Mouse (Mus musculus): Measurements from ENCODE around the gene Fbxw21. TPM values are rescaled to one million over a fixed set of nuclear protein-coding genes. Genes with fewer than 3 reads are reported as not detected.
A peak's percentile ranks its signal among the peaks of the same experiment; 100 is the strongest.

The Fbxw21 gene
- total RNA-seq, 2 experiments from 2014 or later: not detected

DNA sequence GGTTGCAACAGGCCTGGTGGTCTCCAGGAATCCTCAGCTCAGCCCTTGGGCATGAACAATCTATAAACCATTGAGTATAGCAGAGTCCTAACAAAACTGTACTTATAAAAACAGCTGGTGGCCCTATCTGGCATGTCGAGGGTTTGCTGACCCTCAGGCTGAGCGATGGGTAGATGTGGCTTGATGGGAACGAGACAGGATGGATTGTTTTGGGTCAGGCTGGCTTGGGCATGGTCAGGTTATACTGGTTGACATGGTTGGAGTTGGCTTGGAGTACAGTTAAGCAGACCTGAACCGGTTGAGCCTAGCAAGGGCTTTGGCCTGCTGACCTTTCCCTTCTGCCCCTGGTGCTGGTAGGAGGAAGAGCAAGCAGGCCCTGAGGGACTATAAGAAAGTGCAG, 50.7 kb downstream of the Fbxw21 start:
- DNase-seq: no peak

DNA sequence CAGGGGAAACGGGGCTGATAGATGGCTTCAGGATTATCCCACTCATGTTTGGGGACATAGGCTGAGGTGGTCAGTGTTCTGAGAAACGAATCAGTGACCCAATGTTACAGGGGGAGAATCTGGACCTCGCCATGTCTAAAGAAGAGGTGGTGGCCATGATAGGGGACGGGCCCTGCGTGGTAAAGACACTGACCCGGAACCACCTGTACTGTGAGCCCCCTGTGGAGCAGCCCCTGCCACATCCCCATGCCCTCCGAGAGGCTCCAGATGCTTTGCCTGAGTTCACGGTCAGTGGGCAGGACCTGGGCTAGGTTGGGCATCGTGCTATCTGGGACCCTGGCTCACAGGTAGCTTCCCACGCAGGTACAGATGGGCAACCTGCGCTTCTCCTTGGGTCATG, 51.6 kb downstream of the Fbxw21 start:
- DNase-seq: no peak

DNA sequence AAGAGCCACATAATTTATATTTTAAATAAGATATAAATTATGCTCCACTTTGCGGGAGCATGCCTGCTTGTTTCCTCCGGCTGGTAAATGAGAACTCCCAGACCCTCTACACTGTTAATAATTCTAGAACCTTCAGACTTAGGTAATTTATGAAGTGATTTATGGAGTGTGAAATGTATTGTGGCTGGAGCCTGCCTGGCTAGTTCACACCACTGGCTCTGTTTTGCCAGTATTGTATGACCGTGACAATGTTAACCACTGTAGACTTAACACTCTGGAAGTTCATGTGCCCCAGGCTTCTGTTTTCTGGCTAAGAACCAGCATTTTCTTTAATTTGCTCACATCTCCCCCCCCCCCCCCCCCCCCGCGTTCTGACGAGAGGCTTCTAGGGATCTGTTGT, 54.5 kb downstream of the Fbxw21 start:
- no peak for DNase-seq

DNA sequence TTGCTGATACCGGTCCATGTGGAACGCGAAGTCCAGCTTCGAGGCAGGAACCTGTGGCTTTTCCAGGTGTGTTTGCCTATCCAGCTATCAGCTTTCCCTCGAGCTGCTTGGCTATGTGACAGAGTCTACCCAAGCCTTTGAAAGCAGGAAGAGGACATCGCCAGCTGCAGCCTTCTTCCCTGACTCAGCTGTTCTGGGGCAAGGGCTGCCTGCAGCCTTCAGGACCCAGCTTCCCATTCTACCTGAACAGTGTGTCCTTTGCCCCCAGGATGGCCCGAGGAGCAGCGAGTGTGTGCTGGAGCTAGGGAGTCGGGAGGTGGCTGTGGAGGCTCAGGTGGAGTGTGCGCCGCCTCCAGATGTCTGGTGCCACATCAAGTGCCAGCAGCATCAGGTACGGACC, 56.2 kb downstream of the Fbxw21 start:
- no peak for DNase-seq

DNA sequence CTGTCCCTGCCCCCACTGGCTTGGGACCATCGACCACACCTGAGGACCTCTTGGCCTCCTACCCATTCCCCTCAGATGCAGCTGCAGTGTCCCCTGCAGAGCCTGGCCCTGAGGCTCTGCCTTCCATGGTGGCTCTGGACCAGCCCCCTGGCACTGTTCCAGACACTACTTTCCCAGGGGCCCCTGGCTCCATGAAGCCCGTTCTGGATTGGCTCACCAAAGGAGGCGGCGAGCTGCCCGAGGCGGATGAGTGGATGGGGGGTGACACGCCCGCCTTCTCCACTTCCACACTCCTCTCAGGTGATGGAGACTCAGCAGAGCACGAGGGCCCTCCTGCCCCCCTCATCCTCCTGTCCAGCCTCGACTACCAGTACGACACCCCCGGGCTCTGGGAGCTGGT, 56.8 kb downstream of the Fbxw21 start:
- DNase-seq: no peak

DNA sequence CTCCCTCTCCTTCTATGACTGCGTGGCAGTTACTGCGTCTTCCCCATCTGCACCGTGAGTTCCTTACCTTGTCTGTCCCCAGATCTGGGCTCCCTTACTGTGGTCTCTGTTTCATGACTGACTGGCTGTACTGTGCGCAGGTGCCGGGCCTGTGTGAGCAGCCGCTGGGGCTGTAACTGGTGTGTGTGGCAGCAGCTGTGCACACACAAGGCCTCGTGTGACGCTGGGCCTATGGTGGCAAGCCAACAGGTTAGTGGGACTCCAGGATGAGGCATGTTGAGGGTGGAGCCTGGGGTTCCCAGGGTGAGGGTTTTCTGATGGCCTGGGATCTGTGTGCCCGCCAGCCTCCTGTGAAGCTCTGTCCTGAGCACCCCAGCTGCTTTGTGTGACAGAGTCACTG, 57.8 kb downstream of the Fbxw21 start:
- no peak for DNase-seq

DNA sequence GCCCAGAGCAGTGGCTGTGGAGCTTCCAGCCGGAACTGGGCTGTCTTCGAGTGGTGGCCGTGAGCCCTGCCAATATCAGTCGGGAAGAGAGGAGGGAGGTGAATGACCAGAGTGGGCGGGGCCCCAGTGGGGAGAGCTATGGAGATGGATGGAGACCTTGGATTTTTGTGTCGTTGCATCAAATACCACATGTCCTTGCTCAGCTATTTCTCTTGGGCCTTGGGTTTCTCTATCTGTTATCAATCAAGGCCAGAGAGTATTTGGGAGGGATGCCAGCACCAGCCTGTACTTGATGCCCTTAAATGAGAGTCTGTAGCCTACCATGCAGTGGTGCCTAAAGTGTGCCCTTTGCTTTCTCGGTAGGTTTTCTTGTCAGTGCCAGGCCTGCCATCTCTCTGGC, 58.6 kb downstream of the Fbxw21 start:
- DNase-seq: no peak

DNA sequence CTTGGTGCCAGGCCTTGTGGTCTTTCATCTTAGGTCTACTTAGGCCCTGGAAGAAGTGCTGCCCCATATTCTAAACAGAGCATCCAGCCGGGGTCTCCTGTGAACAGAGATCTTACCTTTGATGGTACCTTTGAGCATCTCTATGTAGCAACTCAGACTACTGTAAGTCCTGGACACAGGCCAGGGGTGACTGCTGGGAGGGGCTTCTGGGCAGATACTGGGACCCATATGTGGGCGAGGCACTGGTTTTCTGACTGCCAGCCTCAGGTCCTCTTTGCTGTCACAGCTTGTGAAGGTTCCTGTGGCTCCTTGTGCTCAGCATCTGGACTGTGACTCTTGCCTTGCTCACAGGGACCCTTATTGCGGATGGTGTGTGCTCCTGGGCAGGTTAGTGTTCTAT, 59.3 kb downstream of the Fbxw21 start:
- DNase-seq: no peak

DNA sequence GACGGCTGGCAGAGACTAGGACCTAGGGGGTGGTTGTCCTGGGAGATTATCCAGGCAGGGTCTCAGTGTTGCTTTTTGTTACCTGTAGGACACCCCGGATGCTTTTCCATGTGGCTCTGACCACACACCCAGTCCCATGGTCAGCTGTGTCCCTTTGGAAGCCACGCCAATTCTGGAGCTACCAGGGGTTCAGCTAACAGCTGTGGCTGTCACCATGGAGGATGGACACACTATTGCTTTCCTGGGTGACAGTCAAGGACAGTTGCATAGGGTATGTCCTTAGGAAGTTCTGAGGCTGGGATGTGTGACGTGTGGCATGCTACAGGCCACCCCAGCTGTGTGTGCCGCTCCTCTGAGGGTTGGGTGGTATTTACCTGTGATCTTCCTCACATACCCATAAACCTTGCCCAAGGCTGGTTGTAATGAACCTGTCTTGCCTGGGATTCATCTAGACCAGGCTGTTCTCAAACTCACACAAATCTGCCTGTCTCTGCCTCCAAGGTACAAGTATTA, 59.9 kb downstream of the Fbxw21 start:
- DNase-seq: no peak

DNA sequence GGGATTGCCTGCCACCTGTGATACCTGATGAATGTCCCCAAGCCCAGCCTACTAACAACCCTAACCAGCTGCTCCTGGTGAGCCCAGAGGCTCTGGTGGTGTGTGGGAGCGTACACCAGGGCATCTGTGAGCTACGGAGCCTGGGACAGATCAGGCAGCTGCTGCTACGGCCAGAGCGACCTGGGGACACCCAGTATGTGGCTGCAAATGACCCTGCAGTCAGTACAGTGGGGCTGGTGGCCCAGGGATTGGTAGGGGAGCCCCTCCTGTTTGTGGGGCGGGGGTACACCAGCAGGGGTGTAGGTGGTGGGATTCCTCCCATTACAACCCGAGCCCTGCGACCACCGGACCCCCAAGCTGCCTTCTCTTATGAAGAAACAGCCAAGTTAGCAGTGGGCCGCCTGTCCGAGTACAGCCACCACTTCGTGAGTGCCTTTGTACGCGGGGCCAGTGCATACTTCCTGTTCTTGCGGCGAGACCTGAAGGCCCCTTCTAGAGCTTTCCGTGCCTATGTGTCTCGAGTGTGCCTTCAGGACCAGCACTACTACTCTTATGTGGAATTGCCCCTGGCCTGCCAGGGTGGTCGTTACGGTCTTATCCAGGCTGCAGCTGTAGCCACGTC, 61.4 kb downstream of the Fbxw21 start:
- no peak for DNase-seq

DNA sequence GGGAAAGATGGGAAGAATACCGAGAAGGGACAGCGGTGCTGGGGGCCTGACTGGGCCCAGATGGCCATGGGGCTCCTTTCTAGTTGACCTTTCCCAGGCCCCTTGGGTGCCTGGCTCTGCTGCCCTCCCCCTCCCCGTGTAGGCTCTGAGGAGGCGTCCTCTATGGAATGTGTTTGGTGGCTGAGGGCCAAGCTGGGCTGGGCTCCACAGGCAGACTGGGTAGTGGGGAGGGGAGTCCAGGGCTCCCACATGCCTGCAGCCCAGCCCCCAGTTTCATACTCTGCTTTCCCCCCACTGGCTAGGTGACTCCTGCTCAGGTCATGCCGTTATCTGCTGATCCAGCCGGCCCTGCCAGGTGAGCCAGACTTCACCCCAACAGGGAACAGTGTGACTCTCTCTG, 62.9 kb downstream of the Fbxw21 start:
- no peak for DNase-seq

DNA sequence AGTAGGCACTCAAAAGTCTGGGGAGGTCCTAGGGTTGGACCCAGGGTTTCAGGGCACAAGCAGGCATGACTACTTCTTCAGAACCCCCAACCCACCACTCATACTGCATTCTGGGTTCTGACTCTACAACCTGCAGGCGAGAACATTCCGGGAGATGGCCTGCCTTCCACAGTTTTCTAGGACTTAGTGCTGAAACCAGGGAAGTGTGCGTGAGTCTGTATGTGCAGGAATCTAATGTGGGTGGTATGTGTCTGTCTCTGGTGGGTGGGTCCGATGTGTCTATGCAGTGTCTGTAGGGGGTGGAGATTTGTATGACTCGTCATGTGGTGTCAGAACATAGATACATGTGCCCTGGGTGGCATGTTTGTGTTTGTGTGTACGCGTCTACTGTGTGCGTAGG, 63.5 kb downstream of the Fbxw21 start:
- no peak for DNase-seq

DNA sequence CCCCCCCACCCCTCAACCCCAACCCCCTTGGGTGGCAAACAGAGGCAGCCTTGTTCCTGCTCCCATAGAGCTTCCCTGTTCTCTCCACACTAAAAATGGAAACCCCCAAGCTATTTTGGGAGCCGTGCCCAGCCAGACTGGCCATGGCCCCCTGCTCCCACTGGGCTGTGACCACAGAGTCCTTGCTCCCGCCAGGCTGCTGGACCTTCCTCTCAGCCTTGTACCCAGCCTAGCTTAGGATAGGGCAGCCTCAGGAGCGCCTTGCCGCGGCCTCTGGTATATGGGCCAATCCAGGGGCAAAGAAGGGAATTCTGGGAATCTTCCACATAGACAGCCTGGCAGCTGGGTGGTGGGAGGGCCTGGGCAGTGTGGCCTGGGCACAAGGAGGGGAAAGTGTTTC, 64.0 kb downstream of the Fbxw21 start:
- DNase-seq: no peak

DNA sequence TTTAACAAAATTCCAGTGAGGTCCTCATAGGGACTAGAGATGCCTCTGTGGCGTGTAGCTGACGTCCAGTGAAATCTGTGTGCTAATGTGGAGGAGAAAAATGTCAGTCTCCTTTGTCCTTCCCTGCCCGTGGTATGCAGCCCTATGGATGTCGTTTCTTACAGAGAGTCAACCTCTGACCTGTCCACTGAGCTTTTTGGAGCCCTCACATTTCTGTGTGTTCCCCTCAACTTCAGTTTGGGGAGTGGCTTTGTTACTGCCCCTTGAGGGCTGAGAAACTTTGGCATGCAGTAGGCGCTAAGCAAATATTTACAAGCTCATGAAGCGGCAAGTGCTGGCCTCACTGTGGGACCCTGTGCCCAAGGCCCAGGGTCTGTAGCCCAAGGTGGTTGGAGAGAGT, 64.5 kb downstream of the Fbxw21 start:
- no peak for DNase-seq

DNA sequence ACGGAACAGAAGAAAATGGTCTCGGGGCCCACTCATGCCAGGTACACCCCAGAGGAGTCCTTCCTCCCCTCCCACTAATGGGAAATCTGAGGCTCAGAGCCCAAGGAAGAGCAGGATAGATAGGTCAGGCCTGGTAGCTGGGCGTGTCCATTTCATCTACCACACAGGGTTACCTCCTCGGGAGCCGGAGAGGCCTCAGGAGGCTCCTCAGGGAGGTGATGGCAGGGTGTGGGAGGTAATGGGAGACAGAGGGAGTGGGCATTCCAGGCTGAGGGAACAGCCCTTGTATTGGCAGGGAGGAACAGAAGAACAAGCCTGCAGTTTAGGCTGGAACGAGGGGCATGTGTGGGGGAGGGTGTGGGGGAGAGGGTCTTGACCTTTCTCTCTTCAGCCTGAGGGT, 65.0 kb downstream of the Fbxw21 start:
- DNase-seq: no peak

DNA sequence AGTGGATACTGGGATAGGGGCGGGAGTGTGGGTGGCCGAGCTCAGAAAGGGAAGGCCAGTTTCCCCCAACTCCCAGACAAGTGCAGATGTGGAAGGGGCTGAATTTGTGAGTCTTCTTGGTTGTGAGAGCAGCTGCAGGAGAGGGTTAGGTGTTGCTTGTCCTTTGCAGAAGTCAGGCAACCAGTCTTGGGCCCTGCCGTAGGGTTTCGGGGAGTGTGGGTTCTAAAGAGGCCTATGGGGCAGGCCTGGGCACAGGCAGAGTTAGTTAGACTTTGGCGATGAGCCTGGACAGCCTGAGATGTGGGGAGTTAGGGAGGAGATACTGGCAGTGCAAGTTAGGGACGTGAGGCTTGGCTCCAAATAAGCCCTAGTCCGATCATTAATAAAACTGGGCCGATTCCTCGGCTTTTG, 65.6 kb downstream of the Fbxw21 start:
- DNase-seq: no peak

DNA sequence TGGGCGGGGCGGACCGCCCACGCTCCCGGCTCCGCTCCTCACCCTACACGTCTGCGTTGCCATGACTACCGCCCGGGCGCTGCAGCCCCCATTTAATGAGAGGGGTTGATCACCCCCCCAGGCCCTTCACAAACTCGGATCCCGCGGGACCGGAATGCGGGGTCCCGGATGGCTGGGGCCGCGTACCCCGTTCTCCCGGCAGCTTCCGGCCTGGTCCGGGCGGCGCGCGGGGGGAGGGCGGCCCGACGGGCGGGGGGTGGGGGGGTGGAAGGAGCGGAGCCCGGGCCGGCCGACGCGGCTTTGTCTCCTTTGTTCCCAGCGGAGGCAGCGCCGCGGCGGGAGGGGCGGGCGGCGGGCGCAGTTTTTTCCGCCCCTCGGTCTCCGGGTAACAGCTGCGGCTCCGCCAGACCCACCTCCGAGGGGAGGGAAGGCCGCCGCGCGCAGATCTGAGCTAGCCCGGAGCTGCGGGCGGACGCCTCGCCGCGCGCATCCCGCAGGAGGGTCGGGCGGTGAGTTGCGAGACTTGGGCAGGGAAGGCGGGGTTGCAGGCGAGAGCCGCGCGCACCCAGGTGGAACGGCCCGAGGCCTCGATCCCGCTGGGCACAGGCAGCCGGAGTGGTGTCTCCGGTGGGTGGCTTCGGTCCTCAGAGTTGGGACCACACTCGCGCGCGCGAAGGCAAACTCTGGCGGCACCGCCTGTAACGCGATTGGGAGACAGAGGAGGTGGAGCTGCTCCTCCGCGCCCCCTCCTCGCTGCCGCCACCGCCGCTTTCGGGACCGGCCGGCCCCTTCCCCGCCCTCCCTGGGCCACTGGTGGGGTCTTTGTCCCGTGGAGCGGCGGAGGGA, 66.5 kb downstream of the Fbxw21 start, which contains the start of gene Plxnb1:
Gene Plxnb1, plus strand, starts transcription at position 253 of the 846 bp plus-strand sequence.
- peak; percentile 62 for DNase-seq

DNA sequence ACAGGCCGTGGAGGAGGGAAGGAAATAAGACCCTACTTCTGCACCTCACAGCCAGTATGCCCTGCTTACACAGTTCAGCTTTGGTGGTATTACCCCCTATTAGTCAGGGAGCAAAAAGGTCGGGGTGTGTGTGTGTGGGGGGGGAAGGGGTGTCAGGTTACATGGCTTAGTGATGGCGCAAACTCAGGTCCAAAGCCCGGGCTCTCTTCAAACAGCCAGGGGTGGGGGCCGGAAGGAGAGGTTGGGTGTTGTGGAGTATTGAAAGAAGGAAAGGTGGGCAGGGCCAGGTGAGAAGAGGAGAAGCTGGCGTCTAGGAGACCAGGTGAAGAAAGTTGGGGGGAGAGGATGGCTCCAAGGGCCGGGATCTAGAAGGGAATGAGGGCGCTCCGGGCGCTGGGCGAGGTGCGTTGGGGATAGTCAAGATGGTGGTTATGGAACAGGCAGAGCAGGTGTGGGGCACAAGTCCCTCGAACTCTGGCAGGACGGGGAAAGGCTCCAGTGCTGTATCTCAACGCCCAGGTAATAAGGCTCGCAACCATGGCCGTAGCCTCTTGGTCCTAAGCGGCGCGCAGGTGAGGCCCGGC, 67.2 kb downstream of the Fbxw21 start:
- no peak for DNase-seq

DNA sequence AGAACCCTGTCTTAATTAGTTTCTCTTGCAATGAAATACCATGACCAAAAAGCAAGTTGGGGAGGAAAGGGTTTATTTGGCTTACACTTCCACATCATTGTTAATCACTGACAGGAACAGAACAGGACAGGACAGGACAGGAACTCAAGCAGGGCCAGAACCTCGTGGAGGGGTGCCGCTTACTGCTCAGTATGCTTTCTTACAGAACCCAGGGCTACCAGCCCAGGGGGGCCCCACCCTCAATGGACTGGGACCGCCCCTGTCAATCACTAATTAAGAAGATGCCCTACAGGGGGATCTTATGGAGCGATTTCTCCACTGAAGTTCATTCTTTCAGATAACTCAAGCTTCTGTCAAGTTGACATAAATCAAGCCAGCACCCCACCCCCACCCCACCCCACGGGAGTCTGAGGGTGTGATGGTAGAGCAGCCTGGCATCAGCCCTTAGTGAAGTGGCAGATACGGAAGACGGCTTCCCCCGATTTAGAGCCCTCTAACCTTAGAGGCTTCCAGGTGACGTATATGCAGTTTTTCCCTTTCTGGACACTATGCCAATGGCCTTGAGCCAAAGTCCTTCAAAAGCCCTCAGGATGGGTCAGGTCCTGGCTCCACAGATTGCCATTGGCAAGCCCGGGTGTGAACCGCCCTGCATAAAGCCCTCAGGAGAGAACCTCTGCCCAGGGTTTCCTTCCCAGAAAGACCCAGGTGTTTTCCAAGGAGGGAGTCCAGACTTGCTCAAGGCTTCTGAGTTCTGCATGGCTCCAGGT, 67.9 kb downstream of the Fbxw21 start:
- no peak for DNase-seq

DNA sequence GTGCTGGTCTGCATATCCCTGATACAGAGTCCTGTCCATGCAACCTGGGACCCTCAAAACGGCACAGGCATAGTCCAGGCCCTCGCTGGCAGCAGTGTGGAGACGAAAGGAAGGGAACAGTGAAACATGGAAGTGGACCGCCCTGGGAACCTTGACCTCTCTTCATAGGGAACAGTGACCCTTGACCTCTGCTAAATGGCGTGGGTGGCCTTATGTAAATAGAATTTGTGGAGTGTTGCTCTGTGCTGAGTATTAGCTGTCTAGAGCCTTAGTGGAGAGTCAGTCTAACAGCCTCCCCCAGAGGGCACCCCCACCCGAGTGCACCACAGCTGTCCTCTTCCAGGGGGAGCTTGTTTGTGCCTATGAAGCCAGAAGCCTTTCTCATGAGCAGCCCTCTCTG, 69.0 kb downstream of the Fbxw21 start:
- no peak for DNase-seq

DNA sequence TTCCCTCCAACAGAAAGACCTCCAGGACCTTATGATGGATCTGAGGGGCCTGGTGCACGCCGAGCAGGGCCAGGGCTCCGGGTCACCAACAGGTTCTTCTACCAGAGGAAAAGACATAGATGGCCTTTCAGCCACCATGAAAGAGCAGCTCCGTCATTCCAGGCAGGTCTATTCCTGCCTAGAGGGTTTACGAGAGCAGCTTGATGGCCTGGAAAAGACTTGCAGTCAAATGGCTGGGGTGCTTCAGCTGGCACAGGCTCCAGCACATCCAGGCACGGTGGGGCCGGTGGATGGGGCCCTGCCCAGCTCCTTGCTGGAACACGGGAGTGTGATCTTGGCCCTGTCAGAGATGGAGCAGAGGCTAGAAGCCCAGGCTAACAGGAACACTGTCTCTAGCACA, 70.0 kb downstream of the Fbxw21 start:
- DNase-seq: no peak

DNA sequence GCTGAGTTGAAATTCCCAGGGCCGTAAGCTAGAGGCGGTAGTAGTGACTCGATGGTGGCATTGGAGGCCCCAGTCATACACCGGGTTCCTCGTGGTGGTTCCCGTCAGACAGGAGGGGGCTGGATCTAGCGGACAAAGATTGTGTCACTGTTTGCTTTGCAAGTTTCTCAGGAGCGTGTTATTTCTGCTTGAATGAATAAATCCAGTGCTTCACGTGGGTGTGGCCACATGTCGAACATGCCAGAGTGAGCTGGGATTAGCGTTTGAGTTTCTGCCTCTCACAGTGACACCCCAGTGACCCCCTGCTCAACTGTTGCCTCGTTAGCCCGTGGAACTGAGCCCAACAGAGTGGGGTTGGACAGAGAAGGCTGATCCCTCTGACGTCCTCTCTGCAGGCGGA, 71.4 kb downstream of the Fbxw21 start:
- no peak for DNase-seq
